Mouse (Mus musculus) kidney, adult 2 months (tissue): ENCODE results near the gene Krt81. TPM values are rescaled to one million over a fixed set of nuclear protein-coding genes. Genes with fewer than 3 reads are reported as not detected.

ENCODE experiments used
- DNase-seq: peaks from one replicate; pipeline ENCODE4 v3.0.0; 2021
- H3K27ac ChIP-seq: fragments of 200-500 bp; 2 replicates; pipeline ENCODE4 v1.5.1; 2012; ENCODE audit warnings: low read depth, low read length, control low read depth, inconsistent platforms; ENCODE audit not compliant: insufficient read depth
- H3K27me3 ChIP-seq: fragments of 200-500 bp; replicated peaks from 2 replicates; pipeline ENCODE4 v1.6.1; 2012; ENCODE audit warnings: mild to moderate bottlenecking, moderate library complexity, low read length, inconsistent platforms; ENCODE audit not compliant: control insufficient read depth, insufficient read depth
- H3K36me3 ChIP-seq: fragments of 200-500 bp; 2 replicates; pipeline ENCODE4 v1.6.1; 2012; ENCODE audit warnings: mild to moderate bottlenecking, moderate library complexity, low read length, inconsistent platforms; ENCODE audit not compliant: control insufficient read depth, insufficient read depth
- H3K4me1 ChIP-seq: fragments of 200-500 bp; 2 replicates; pipeline ENCODE4 v1.6.1; 2011; ENCODE audit warnings: low read length; ENCODE audit not compliant: control insufficient read depth, insufficient read depth
- H3K4me3 ChIP-seq: fragments of 200-500 bp; 2 replicates; pipeline ENCODE4 v1.5.1; 2011; ENCODE audit warnings: mild to moderate bottlenecking, low read depth, low read length, control low read depth; ENCODE audit not compliant: insufficient read depth
- CTCF ChIP-seq: fragments of 200-500 bp; conservative IDR thresholded peaks from 2 replicates; pipeline ENCODE4 v1.5.1; 2011; ENCODE audit warnings: low read depth, mild to moderate bottlenecking, control low read depth, low read length, moderate library complexity, mixed read lengths; ENCODE audit not compliant: insufficient read depth, insufficient read length
- POLR2A ChIP-seq: fragments of 200-500 bp; IDR thresholded peaks from one replicate; pipeline ENCODE4 v1.6.1; 2011; ENCODE audit warnings: low read depth, low read length, control low read depth
- WGBS: fragments of 180-500 bp; shearing (Covaris S2); methylation state at CpG from one replicate; pipeline ENCODE4 v1.1.7; 2018; 5-methylcytosine and 5-hydroxymethylcytosine counted together
- polyA plus RNA-seq: library from polyadenylated mRNA; depleted of rRNA; stranded (reverse); fragments of >200 nt; gene quantifications from 2 replicates; pipeline ENCODE4 v1.2.3, GENCODE M21; 2012; rRNA removed

Krt81 gene
- not detected in 2 replicates for polyA plus RNA-seq

- Histone ChIP-seq H3K4me3 (no peak within 1 kb of the TSS), H3K36me3 (no peaks in the 10 kb centered on the region), H3K27me3 (no peaks in the 10 kb centered on the region), H3K4me1 (no peaks in the 10 kb centered on the region), H3K27ac (no peak within 1 kb of the TSS)
- no peak for DNase-seq
- WGBS, result 83% methylated on average over 13 of the region's 13 CpGs
- TF ChIP-seq CTCF (no peak), POLR2A (no peak)
Observed at GRCm38 (mm10) chr15:101463651-101464050, at the start of gene Krt81. TSS of gene Krt81 (minus strand) at chr15:101463751.

GRCm38 (mm10) chr15:101508247-101508646 lies 44.7 kb upstream of the Krt81 start:
- Histone ChIP-seq H3K36me3 (no peaks in the 10 kb centered on the region), H3K4me3 (no peak overlapping the region), H3K27me3 (no peaks in the 10 kb centered on the region), H3K27ac (no peak overlapping the region), H3K4me1 (peaks cover 9% of the 10 kb centered on the region; the same call in 1 of the 2 replicates)
- DNase-seq, result peak; percentile 19
- TF ChIP-seq CTCF (no peak), POLR2A (no peak)
- WGBS, result 52% methylated on average over 9 of the region's 9 CpGs

DNA sequence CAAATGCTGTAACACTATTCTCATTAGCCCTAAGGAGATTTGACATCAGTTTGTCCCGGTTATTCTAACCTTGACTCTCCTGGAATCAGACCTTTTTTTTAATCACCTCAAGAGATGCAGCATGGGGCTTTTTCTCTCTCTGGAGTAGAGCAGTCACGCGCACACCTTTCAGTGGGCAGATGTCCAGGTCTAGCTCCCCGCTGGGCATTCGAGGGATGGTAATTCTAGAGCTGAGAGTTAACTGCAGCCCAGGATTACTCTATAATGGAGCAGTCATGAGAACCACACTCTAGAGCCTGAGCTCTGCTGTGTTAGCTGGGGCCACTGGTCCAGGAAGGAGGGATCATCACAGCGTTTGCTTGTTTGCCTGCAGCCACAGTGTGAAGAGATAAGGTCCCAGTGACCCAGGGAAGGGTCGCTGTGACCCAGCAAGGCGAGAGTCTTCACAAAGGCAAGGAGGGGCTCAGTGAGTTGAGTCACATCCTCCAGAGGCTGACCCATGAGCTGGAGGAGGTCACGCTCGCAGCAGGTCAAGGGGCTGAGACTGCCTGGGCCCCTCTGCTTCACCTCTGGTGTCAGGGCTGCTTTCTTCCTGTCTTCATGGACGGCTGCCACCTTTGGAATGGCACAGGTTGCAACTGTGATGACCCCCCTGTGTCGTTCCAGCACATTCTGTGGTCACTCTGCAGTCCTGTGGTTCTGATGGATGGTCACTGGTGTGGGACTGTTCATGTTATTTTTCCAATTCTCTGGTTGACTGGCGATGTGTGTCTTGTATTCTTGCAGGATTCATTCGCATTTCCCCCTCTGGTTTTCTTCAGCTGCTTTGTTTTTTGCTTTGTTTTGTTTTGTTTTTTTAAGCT lies 43.6 kb upstream of the Krt81 start:
- no peak for TF ChIP-seq POLR2A
- no peak for TF ChIP-seq CTCF
- Histone ChIP-seq H3K4me1 (peaks cover 9% of the 10 kb centered on the region; the same call in 1 of the 2 replicates), H3K36me3 (no peaks in the 10 kb centered on the region), H3K4me3 (no peak overlapping the region), H3K27me3 (no peaks in the 10 kb centered on the region), H3K27ac (no peak overlapping the region)
- 24% methylated on average over 14 of the region's 14 CpGs for WGBS
- peak; percentile 56 for DNase-seq

GRCm38 (mm10) chr15:101497181-101497580 lies 33.6 kb upstream of the Krt81 start:
- no peaks in the 10 kb centered on the region for H3K4me1 ChIP-seq
- DNase-seq, result peak; percentile 62
- no peaks in the 10 kb centered on the region for H3K36me3 ChIP-seq
- H3K4me3 ChIP-seq, result no peak overlapping the region
- TF ChIP-seq POLR2A (no peak), CTCF (peak; percentile 65)
- WGBS, result 75% methylated on average over 2 of the region's 2 CpGs
- H3K27me3 ChIP-seq, result no peaks in the 10 kb centered on the region
- no peak overlapping the region for H3K27ac ChIP-seq

DNA sequence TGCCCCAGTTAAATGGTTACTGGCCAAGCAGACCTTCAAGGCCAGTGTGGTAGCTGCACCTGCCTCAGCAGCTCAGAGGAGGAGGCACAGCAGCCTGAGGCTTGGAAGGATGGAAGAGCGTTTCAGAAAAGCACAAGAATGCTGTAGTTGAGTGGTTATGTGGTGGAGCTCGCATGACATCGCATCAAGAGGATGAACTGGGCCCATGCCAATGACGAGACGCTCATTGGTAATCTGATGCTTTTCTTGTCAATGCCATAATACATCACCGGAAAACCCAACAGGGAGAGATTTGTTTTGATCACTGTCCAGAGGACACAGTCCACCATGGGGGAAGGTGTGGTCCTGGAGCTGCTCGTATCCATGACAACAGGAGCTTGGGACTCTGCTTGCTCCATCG lies 31.7 kb upstream of the Krt81 start:
- Histone ChIP-seq H3K4me3 (no peak overlapping the region), H3K4me1 (no peaks in the 10 kb centered on the region), H3K27ac (no peak overlapping the region), H3K27me3 (no peaks in the 10 kb centered on the region), H3K36me3 (no peaks in the 10 kb centered on the region)
- WGBS, result 82% methylated on average over 8 of the region's 8 CpGs
- TF ChIP-seq POLR2A, result no peak
- no peak for TF ChIP-seq CTCF
- no peak for DNase-seq

- Histone ChIP-seq H3K27ac (no peak overlapping the region), H3K27me3 (no peaks in the 10 kb centered on the region), H3K4me3 (no peak overlapping the region), H3K36me3 (no peaks in the 10 kb centered on the region), H3K4me1 (no peaks in the 10 kb centered on the region)
- TF ChIP-seq POLR2A (no peak), CTCF (no peak)
- DNase-seq, result no peak
- 68% methylated on average over 1 of the region's 1 CpGs for WGBS
Observed at GRCm38 (mm10) chr15:101494203-101494602, 30.7 kb upstream of the Krt81 start.

DNA sequence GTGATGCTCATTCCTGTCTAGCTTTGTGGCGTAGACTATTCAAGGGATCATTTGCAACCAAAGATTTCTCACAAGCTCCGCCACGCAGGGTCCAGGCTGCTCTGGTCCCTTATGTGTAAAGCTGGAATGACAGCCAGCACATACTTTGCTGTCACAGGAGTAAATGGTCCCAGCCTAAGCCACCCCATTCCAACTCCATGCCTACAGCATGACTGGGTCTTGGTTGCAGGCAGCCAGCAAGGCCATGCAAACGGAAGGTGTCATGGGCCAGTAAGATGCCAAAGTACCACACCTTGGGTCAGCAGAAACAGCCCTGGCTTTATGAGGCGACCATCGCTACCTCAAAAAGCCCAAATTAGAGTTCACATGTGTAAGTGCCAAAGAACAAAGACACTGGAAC lies 30.2 kb upstream of the Krt81 start:
- H3K27ac ChIP-seq, result no peak overlapping the region
- DNase-seq, result no peak
- no peaks in the 10 kb centered on the region for H3K36me3 ChIP-seq
- H3K27me3 ChIP-seq, result no peaks in the 10 kb centered on the region
- TF ChIP-seq CTCF (no peak), POLR2A (no peak)
- WGBS, result 97% methylated on average over 6 of the region's 6 CpGs
- no peaks in the 10 kb centered on the region for H3K4me1 ChIP-seq
- H3K4me3 ChIP-seq, result no peak overlapping the region

DNA sequence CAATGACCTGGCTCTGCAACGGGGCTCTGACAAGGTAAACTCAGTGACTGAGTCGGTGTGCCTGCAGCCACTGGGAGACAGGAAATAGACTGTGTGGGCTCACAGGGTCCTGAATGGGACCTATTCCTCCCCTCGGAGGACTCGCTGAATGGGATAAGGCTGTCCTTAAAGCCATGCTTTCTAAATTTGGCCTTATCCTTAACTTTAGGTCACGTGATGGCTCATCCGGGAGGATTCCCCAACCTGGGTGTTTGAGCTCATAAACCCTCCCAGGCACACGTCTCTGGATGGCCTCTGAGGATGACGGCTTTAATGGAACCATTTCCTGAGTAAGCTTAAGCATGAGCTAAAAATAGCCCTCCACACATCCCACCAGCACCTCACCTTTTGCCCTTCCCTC lies 29.2 kb upstream of the Krt81 start:
- no peaks in the 10 kb centered on the region for H3K27me3 ChIP-seq
- no peak for TF ChIP-seq POLR2A
- no peak for TF ChIP-seq CTCF
- no peaks in the 10 kb centered on the region for H3K36me3 ChIP-seq
- DNase-seq, result no peak
- WGBS, result 39% methylated on average over 8 of the region's 8 CpGs
- no peak overlapping the region for H3K4me3 ChIP-seq
- H3K4me1 ChIP-seq, result no peaks in the 10 kb centered on the region
- H3K27ac ChIP-seq, result no peak overlapping the region
